Mouse (Mus musculus) lung, postnatal 10 days (tissue): Measurements from ENCODE around the gene Kcnj11.

ENCODE experiments used
- DNase-seq: peaks from one replicate; pipeline ENCODE4 v3.0.0; 2021

The Kcnj11 gene

DNA sequence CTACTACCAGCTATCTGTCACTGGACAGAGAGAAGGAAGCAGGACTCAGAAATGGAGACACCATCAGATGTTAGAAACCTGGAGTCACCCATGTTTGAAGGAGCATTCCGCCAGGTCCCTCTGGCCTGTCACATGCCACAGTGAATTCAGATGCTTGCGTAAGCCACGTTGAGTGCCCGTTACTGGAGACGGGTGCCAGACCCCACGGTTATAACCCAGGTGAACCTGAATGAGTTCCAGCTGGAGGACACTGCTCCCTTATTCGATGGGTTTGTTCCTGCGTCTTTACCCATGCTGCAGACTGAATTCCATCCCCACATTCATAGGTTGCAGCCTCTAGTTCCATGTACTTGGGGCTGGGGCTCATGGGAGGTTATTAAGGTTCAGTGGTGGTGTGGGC lies 3.2 kb upstream of the Kcnj11 start:
- no peak for DNase-seq

DNA sequence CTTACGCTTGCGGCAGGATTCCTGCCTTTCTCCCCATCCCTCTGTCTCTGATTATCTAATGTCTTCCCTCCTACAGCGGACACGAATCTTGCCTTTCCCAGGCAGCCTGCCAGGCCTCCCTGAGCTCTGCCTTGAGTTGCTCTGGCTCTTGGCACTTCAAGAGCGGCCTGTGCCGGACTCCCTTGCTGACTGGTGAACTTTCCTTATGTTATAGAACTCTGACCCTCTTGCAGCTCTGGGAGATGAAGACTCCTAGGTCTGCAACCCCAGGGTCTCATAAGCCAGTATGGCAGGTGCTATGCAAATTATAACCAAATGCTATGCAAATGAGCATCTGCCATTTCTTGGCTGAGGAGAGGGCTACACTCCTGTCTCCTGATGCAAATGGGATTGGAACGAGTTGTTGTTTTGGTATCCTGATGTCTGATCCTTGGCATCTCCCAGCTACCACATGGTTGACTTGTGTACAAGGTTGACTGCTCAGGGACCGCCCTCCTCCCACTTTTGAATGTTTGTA lies 2.6 kb upstream of the Kcnj11 start:
- DNase-seq = no peak

DNA sequence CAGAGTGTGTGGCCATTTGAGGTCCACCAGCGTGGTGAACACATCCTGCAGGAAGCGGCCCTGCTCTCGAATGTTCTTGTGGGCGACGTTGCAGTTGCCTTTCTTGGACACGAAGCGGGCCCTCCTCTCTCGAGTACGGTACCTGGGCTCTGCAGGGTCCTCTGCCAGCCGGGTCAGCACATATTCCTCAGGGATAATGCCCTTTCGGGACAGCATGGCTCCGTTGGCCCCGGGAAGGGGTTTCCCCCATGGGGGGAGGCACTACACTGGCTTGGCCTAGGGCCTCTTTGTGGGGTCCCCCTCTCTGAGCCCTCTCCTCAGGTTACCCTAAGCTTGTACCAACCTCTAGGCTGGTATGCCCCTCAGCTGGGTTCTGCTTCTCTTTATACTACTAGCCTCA lies 882 bp downstream of the Kcnj11 start:
- no peak for DNase-seq

DNA sequence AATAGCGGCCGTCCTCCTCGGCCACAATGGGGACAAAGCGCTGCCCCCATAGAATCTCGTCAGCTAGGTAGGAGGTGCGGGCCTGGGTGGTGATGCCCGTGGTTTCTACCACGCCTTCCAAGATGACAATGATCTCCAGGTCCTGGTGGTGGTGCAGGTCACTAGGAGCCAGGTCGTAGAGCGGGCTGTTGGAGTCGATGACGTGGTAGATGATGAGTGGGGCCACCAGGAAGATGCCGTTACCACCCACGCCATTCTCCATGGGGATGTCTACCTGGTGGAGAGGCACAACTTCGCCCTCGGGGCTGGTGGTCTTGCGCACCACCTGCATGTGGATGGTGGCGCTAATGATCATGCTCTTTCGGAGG lies 1.7 kb downstream of the Kcnj11 start:
- DNase-seq = no peak

GRCm38 (mm10) chr7:46098221-46098918 lies 2.2 kb downstream of the Kcnj11 start:
- no peak for DNase-seq

DNA sequence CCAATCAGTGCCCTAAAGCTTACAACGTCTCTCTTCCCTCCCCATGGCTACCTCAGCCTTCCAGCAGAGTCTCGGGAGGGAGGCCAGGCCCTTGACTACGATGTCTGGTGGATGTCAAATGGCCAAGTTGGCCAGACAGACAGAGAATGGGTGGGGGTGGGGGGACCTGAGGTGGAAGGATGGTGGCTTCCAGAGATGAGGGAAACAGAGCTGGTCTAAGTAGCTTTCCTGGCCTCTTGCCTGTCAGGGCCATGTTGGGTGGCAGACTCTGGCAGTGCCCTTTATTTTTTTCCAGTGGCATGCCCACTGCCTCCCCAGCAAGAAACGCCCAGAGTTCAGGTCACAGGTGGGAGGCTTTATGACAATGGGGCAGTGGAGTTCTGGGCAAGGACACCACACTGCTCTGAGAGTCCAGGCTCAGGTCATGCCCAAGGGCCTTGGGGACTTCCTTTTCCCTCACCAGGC lies 3.2 kb downstream of the Kcnj11 start:
- no peak for DNase-seq

DNA sequence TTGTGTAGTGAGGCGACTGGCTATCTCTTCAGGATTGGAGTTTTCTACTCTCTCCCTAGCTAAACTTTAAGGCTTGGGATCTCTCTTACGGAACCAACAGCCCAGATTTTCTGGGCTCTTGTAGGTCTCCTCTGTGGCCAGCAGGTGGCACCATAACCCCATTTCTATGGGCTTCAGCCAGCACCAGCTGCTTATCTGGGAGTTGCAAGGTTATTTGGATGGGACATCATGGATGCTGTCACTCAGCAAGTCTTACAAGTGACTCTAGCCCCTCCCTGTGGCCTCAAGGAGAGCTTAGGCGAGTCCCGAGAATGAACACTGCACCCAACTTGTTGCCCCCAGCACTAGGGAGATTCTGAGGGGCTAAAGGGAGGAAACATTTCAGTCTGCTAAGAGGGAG lies 4.4 kb downstream of the Kcnj11 start:
- DNase-seq = peak; percentile 75

DNA sequence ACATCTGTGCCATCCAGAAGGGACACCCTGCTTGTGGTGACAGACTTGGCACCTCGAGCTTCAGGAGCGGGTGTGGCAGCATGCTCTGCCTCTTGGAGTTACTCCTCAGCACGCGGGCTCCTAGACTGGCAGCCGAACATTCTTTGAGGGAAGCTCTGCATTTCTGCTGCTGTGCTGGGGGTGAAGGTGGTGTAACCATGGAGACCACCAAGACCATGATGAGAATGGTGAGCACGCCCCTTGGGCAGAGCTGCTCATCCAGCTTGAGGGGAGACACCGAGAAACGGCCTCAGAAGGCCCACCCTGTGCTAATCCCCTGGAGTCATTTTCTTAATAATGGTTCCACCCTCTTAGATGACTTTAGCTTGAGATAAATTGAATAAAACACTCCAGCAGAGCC lies 7.8 kb downstream of the Kcnj11 start:
- DNase-seq = no peak

GRCm38 (mm10) chr7:46088241-46088640 lies 12.3 kb downstream of the Kcnj11 start:
- no peak for DNase-seq

DNA sequence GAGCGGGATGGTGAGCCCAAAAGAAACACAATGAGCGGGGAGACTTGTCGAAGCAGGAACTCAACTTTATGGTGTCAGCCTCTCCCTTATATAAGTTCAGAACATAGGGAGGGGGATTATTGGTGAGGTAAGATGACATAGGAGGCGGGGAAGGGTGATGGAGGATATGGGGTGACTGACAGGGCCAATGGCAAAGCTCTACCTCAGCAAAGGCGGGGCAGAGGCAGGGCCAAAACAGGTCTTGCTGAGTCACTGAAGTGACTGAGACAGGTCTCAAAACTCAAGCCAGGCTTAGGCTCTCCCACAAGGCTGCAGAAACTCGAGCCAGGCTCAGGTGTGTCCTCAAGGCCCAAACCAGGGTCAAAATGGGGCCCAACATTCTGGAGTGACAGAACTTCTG lies 14.2 kb downstream of the Kcnj11 start:
- no peak for DNase-seq

DNA sequence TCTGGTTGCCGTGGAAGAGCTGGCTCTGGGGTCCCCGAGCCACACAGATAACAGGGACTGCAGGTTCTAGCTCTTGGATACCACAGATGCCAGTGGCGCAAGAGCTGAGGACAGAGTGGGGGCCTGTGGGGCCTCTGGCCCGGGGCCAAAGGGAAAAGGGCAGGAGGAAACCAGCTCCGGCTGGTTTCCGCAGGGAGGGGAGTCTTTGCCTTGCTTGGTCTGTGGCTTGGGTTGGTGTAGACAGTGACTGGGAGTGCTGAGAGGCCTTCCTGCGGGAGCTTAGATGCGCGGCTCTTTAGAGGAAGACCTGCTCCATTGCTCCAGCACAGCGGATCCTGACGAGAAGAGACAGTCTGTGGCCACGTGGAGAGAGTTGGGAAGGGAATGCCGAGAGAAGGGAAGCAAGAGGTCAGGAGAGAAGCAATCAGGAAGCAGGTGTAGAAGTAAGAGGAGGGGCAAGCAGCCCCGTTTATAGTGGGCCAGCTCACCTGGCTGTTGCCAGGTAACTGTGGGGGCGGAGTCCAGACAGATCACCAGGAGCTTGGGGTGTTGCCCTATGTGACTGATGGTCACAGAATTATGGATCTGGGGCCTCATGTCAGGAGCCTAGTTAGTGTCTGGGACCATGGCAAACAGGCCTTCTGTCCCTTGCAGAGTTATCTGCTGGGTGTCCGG lies 15.6 kb downstream of the Kcnj11 start:
- DNase-seq = peak; percentile 45

DNA sequence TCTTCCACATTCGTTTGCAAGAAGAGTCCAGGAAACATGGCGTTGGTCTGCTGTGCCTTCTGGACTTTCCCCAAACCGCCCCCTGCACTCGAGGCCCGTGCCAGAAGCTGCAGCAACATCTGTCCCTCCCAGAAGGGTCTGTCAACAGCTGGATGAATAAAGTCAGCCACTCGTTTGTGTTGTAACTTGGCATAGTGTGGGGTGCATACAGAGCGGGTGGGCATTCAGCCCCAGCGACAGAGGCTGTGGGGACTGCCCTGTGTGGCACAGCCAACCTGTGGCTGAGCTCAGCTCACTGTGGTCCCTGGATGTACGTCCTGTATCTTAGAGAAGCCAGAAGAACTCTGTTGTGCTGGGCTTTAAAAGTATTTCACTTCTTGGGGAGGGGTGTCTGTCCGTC lies 16.5 kb downstream of the Kcnj11 start:
- DNase-seq = no peak

DNA sequence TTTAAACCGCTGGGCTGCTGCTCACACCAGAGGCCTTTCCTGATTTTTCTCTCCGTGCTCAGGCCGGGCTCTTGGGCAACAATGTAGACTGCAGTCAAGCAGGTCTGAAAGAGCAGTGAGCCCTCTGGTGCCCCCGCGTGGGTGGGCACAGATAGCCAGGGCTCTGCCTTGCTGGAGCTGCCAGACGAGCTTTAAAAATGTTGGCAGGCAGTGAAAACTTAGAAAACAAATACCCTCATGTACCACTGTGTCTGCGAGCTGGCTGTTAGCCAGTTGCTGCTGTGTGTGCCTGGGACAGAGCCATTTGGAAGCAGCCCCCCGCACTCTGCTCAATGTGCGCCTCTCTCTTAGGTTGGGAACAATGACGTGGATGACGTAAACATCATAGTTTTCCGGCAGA lies 22.9 kb downstream of the Kcnj11 start:
- no peak for DNase-seq

DNA sequence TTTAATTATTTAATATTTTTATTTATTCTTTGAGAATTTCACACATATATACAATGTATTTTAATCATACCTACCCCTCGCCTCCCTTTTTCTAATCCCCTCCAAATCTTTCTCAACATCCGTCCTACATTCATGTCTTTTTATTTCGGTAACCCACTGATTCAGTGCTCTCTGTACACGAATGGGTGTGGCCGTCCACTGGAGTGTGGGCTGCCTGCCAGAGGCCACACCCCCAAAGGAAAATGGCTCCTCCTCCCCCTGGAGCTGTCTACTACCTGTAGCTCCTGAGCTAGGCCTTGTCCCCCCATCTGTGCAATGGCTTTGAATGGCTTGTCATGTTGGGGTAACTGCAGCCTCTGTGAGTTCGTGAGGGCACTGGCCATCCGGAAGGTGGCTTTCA lies 23.7 kb downstream of the Kcnj11 start:
- no peak for DNase-seq

GRCm38 (mm10) chr7:46068831-46069230 lies 31.7 kb downstream of the Kcnj11 start:
- no peak for DNase-seq

DNA sequence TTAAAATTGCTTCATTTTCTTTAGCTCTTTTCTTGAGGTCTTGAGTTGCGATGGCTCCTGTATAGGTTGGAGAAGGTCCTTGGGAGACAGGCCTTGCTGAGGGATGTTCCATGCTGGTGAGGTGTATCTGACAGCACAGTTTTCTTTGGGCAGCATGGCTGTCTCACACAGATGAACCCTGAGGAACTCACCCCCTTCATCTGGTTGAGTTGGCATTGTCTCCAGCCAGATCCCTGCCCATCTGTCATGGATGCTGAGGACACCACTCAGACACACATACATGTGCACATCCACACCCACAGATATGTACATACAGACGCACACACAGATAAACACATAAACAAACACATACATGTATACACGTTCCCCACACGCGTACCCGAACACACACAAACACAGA lies 37.3 kb downstream of the Kcnj11 start:
- DNase-seq = no peak

DNA sequence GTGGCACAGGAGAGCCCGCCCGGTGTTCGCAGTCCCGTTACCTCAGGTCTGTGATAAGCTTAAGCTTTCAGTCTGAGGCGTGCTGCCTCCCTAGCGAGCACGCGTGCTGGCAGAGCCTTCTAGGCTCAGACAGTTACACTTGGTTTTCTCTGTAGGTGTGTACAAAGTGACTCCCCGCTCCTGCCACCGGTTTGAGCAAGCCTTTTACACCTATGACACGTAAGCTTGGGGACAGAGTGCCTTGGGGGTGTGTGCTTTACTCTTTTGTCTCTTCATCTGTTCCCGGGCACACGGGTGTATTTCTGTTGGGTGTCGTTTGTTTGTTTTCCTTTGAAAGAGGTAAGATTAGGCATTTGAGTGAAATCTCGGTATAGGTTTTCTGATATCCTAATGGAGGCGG lies 39.0 kb downstream of the Kcnj11 start:
- no peak for DNase-seq

GRCm38 (mm10) chr7:46060688-46061087 lies 39.9 kb downstream of the Kcnj11 start:
- no peak for DNase-seq

GRCm38 (mm10) chr7:46058882-46059281 lies 41.7 kb downstream of the Kcnj11 start:
- DNase-seq = no peak

- DNase-seq = no peak
Measured at GRCm38 (mm10) chr7:46053566-46053965, 47.0 kb downstream of the Kcnj11 start.

DNA sequence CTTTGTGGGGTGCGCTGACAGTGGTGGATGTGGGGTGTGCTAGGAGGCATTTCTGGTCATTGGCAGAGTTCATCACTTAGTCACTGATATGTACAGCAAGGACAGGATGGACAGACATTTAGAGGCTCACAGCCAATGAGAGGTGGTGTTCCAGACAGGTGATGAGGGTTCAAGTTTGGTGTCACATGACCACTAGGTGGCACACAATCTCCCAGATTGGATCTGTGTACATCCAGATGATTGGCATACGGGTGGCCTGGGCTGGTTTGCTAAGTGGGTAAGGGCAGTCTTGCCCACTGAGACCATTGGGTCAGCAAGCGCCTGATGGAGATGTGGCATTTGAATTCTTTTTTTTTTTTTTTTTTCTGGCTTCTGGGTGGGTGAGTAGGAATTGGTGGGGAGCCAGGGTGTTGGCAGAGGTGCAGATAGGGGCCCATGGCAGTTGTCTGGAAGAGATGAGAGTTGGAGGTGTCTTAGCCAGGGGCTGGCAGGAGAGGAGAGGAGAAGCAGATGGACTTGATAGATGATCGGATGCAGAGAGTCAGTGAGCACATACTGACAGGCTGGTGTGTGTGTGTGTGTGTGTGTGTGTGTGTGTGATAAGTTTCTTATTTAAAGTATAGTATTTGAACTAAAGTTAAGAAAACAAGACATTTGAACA lies 48.3 kb downstream of the Kcnj11 start:
- DNase-seq = peak; percentile 16

GRCm38 (mm10) chr7:46049981-46050380 lies 50.6 kb downstream of the Kcnj11 start:
- no peak for DNase-seq

- DNase-seq = no peak
Measured at GRCm38 (mm10) chr7:46047873-46048562, 52.5 kb downstream of the Kcnj11 start.
